20 mouse cellular contexts compared by ENCODE assay signal in the genomic region with DNA sequence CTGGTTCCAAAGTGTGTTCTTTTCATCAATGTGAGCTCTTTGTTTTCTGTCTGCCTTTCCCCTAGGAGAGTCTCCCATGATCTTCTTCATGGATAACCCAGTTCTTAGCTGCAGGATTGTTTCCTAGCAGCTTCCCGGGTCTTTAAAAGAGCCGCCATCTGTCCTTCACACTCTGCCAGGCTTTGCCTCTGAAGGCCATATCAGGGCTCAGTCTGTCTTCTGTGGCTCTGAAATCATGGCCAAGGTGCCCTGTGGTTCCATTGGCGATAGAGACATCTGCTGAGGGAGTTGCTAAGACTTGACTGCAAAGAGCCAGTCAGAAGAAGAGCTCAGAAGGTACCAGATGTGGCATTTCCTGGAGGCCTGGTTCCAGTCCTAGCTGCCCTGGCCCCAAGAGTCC.
DNase-seq lines count a peak whose midpoint lies in the region; ATAC-seq and TF ChIP-seq lines count a peak whose summit lies in the region.
"Had no signal": no experiment of that assay in that cellular context is flagged by ENCODE, and none has a peak within 500 bp of the region (broad histone marks: within the 10 kb centered on the region; RNA-seq: fewer than 3 reads in every experiment).

No protein-coding gene starts in this region.

- no peak overlapping the region for H3K4me3 ChIP-seq in cerebellum, adult 2 months (replicated peaks; ENCODE audit: insufficient read depth, low read depth, low read length)
- H3K4me3 ChIP-seq in liver, embryonic 11.5 days (ENCODE audit: low read depth, low read length) = no peak overlapping the region
- H3K4me3 ChIP-seq: embryonic facial prominence, embryonic 15.5 days; erythroblast, embryonic 14.5 days; forebrain, embryonic 10.5 days; heart, adult 2 months; heart, embryonic 12.5 days; hindbrain, embryonic 10.5 days; hindbrain, embryonic 15.5 days had no signal

- H3K4me1 ChIP-seq in cerebellum, adult 2 months (ENCODE audit: control insufficient read depth, insufficient read depth, low read length) = peaks cover 22% of the 10 kb centered on the region
- no peaks in the 10 kb centered on the region for H3K4me1 ChIP-seq in liver, embryonic 11.5 days (replicated peaks; ENCODE audit: control insufficient read depth, insufficient read depth, low read length)
- H3K4me1 ChIP-seq: embryonic facial prominence, embryonic 15.5 days; heart, embryonic 12.5 days; hindbrain, embryonic 10.5 days; hindbrain, embryonic 15.5 days had no signal

- H3K9ac ChIP-seq in liver, embryonic 11.5 days (ENCODE audit: low read depth, low read length) = no peak overlapping the region
- H3K9ac ChIP-seq: embryonic facial prominence, embryonic 15.5 days; heart, embryonic 12.5 days; hindbrain, embryonic 15.5 days had no signal

- peak overlapping the region; percentile 32; the same call in 1 of the 2 replicates for H3K27ac ChIP-seq in cerebellum, adult 2 months (ENCODE audit: insufficient read depth, low read length)
- H3K27ac ChIP-seq in liver, embryonic 11.5 days (ENCODE audit: low read depth, low read length) = no peak overlapping the region
- H3K27ac ChIP-seq: embryonic facial prominence, embryonic 15.5 days; forebrain, embryonic 10.5 days; heart, adult 2 months; hindbrain, embryonic 10.5 days; hindbrain, embryonic 15.5 days had no signal

- no peaks in the 10 kb centered on the region for H3K36me3 ChIP-seq in liver, embryonic 11.5 days (ENCODE audit: control insufficient read depth, insufficient read depth, low read length)
- H3K36me3 ChIP-seq: embryonic facial prominence, embryonic 15.5 days; forebrain, embryonic 10.5 days; heart, embryonic 12.5 days; hindbrain, embryonic 10.5 days; hindbrain, embryonic 15.5 days had no signal

- WGBS in cerebellum, adult 2 months = 14% methylated on average over 3 of the region's 3 CpGs
- WGBS in liver, embryonic 11.5 days = 78% methylated on average over 3 of the region's 3 CpGs

- TF ChIP-seq CTCF in cerebellum, adult 2 months (IDR thresholded peaks at IDR 0.05; ENCODE audit: borderline replicate concordance, insufficient read depth, low read depth, low read length) = no peak

- no peak for ATAC-seq in liver, embryonic 11.5 days (replicated peaks; ENCODE audit: low FRiP score)
- ATAC-seq: activated CD4-positive, CD25-positive, alpha-beta regulatory T cell, adult 4 months; forebrain, embryonic 14.5 days; intestine, embryonic 16.5 days; Patski had no signal

- no peaks in the 10 kb centered on the region for H3K9me3 ChIP-seq in liver, embryonic 11.5 days (ENCODE audit: control insufficient read depth, low read length)
- H3K9me3 ChIP-seq: embryonic facial prominence, embryonic 15.5 days; forebrain, embryonic 10.5 days; hindbrain, embryonic 10.5 days; hindbrain, embryonic 15.5 days had no signal

- H3K27me3 ChIP-seq in cerebellum, adult 2 months (ENCODE audit: control insufficient read depth, insufficient read depth, low read length) = no peaks in the 10 kb centered on the region
- H3K27me3 ChIP-seq in liver, embryonic 11.5 days (replicated peaks; ENCODE audit: control insufficient read depth, insufficient read depth, low read length) = no peaks in the 10 kb centered on the region
- H3K27me3 ChIP-seq: embryonic facial prominence, embryonic 15.5 days; hindbrain, embryonic 15.5 days had no signal

- no peak for TF ChIP-seq POLR2A in cerebellum, adult 2 months (IDR thresholded peaks at IDR 0.05; ENCODE audit: borderline replicate concordance, insufficient read depth, low read length)

- H3K4me2 ChIP-seq in liver, embryonic 11.5 days = no peak overlapping the region
- H3K4me2 ChIP-seq: embryonic facial prominence, embryonic 15.5 days; heart, embryonic 12.5 days; hindbrain, embryonic 15.5 days had no signal

- peak; percentile 59 for DNase-seq in cerebellum, adult 11 months
- DNase-seq in cerebellum, adult 2 months = peak; percentile 68 to 81
- DNase-seq in cerebellum, postnatal 10 days = peak; percentile 64 to 78
- no peak for DNase-seq in liver, embryonic 11.5 days (ENCODE audit: low spot score)
- no peak for DNase-seq in right cerebral cortex, postnatal 36 days (ENCODE audit: low spot score in 2 of 2)
- no peak for DNase-seq in c-Kit-positive CD71-positive TER-119-positive erythroid progenitor cells, embryonic 14.5 days (ENCODE audit: low spot score)
- DNase-seq: adrenal gland, postnatal 14 days; embryo, embryonic 11 days; heart, adult 2 months; kidney, adult 2 months had no signal

Comparison
In these comparisons a context has a peak if more than half of its experiments do, and no peak if none do; other contexts are left out.
1. DNase-seq: peak in cerebellum, adult 11 months (single experiment), cerebellum, adult 2 months (2 of 2) and cerebellum, postnatal 10 days (2 of 2); none in liver, embryonic 11.5 days (single experiment), right cerebral cortex, postnatal 36 days (0 of 2) and c-Kit-positive CD71-positive TER-119-positive erythroid progenitor cells, embryonic 14.5 days (single experiment).